Mouse (Mus musculus) liver, embryonic 16.5 days (tissue): ENCODE results near the gene Aldh3a1. TPM values are rescaled to one million over a fixed set of nuclear protein-coding genes. Genes with fewer than 3 reads are reported as not detected.
A peak's percentile ranks its signal among the peaks of the same experiment; 100 is the strongest.

Experiments used
- ATAC-seq: fragments of 200-750 bp; cut with Nextera tagmentation; 2 replicates; pipeline ENCODE4 v1.8.0; 2017; ENCODE audit warnings: low read depth, mild to moderate bottlenecking, moderate number of reproducible peaks, moderate library complexity
- H3K27ac ChIP-seq: fragments of 300-500 bp; sonication (generic); 2 replicates; pipeline ENCODE4 v1.5.1; 2014; ENCODE audit warnings: mild to moderate bottlenecking, low read length
- H3K27me3 ChIP-seq: fragments of 300-500 bp; sonication (generic); 2 replicates; pipeline ENCODE4 v1.6.1; 2014; ENCODE audit warnings: low read depth, low read length, mixed read lengths; ENCODE audit not compliant: control insufficient read depth, insufficient read depth
- H3K36me3 ChIP-seq: fragments of 300-500 bp; sonication (generic); 2 replicates; pipeline ENCODE4 v1.6.1; 2014; ENCODE audit warnings: mild to moderate bottlenecking; ENCODE audit not compliant: control insufficient read depth, insufficient read depth
- H3K4me1 ChIP-seq: fragments of 300-500 bp; sonication (generic); 2 replicates; pipeline ENCODE4 v1.6.1; 2014; ENCODE audit warnings: low read depth, low read length, mixed read lengths; ENCODE audit not compliant: control insufficient read depth
- H3K4me2 ChIP-seq: fragments of 300-500 bp; sonication (generic); 2 replicates; pipeline ENCODE4 v1.6.1; 2014; ENCODE audit warnings: low read depth, low read length, mixed read lengths
- H3K4me3 ChIP-seq: fragments of 300-500 bp; sonication (generic); 2 replicates; pipeline ENCODE4 v1.5.1; 2014; ENCODE audit warnings: low read depth, mild to moderate bottlenecking, low read length
- H3K9ac ChIP-seq: fragments of 300-500 bp; sonication (generic); 2 replicates; pipeline ENCODE4 v1.6.1; 2014; ENCODE audit warnings: low read depth, low read length
- H3K9me3 ChIP-seq: fragments of 300-500 bp; sonication (generic); replicated peaks from 2 replicates; pipeline ENCODE4 v1.6.1; 2016; ENCODE audit warnings: low read length; ENCODE audit not compliant: control insufficient read depth
- WGBS: fragments of 180-500 bp; shearing (Covaris S2); extraction: QIAGEN DNeasy Blood & Tissue Kit; methylation state at CpG from one replicate; pipeline ENCODE4 v1.1.7; 2014; ENCODE audit not compliant: insufficient replicate concordance; 5-methylcytosine and 5-hydroxymethylcytosine counted together
- polyA plus RNA-seq: library from polyadenylated mRNA; unstranded; fragments of >200 nt; fragmentation: Nextera tagmentation; extraction: Ambion mirVana; gene quantifications from 2 replicates; pipeline ENCODE4 v1.2.1, GENCODE M21; 2015

Gene Aldh3a1
- polyA plus RNA-seq, 1 experiment from 2014 or later, result 0.05 TPM

DNA sequence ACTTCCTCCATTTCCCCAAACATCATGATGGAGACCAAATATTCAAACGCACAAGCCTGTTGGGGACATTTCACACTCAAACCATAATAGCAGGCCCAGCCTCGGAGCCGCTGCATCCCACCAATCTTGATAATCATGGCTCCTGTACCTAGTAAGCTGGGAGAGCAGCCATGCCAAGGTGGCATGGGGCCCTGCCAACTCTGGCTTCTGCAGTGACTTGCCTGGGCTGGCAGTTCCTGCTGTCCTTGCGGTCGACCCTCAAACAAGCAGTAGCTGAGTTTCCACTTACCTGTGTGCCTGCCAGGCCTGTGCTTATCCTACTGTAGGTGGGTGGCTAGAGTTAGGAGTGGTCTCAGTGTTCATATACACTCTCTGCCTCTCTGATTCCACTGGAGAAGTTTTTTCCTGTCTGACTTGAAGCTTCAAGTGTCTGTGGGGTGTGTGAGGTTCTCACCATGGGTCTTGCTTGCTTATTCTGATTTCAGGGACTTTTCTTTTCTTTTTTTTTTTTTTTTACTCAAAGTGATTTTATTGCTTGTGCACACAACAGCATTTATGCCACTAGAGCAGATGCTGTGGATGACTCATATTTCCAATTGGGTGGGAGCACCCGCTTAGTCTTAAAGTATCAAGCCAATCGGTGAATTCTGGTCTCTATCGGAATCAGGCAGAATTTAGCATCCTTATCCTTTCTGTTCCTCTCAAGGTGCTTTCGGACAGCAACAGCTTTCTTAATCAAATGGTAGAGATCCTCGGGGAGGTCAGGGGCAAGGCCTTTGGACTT lies 2.0 kb upstream of the Aldh3a1 start:
- H3K9me3 ChIP-seq, result no peaks in the 10 kb centered on the region
- H3K4me2 ChIP-seq, result no peak overlapping the region
- no peak overlapping the region for H3K4me3 ChIP-seq
- 74% methylated on average over 9 of the region's 10 CpGs for WGBS
- H3K27ac ChIP-seq, result no peak overlapping the region
- no peak overlapping the region for H3K9ac ChIP-seq
- no peaks in the 10 kb centered on the region for H3K4me1 ChIP-seq
- no peak for ATAC-seq
- no peaks in the 10 kb centered on the region for H3K36me3 ChIP-seq
- no peaks in the 10 kb centered on the region for H3K27me3 ChIP-seq

DNA sequence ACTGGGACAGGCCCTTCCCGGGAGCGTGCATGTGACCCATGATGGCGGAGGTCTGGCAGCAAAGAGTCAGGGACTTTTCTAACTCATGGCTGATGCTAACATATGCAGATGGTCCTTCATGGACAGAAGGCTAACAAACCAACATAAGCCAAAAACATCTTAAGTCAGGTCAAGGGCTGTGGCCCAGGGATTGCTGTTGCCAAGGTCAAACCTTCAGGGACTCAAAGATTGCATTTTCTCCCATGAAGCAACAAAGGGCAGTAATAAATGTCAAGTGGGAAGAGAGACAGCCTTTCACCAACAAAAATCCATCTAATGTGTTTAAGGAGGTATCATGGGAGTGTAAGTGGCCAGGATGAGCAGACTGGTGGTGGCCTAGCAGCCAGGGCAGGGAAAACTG lies 1.2 kb upstream of the Aldh3a1 start:
- Histone ChIP-seq H3K4me2 (no peak overlapping the region), H3K9me3 (no peaks in the 10 kb centered on the region), H3K4me3 (no peak overlapping the region), H3K36me3 (no peaks in the 10 kb centered on the region), H3K27me3 (no peaks in the 10 kb centered on the region), H3K9ac (no peak overlapping the region), H3K4me1 (no peaks in the 10 kb centered on the region), H3K27ac (no peak overlapping the region)
- 85% methylated on average over 3 of the region's 3 CpGs for WGBS
- ATAC-seq, result no peak

DNA sequence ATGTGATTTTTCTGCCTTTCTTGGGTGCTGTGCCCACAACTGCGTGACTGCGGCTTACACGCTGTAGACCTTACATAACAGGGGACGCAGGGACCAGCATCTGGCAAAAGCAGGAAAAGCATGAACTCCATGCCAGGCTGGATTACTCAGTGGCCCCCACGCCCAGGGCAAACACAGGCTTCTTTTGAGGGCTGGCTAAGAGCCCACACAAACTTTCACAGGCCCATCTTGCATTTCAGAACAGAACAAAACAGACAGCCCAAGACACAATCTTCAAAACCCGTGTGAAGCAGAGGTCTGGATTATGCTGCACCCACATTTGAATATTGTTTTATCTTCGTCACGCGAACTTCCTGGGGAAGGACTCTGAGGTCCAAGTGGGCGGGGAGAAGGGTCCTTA lies 979 bp downstream of the Aldh3a1 start:
- ATAC-seq, result no peak
- H3K36me3 ChIP-seq, result no peaks in the 10 kb centered on the region
- H3K4me2 ChIP-seq, result no peak overlapping the region
- H3K9me3 ChIP-seq, result no peaks in the 10 kb centered on the region
- H3K9ac ChIP-seq, result no peak overlapping the region
- H3K27ac ChIP-seq, result no peak overlapping the region
- peaks cover 7% of the 10 kb centered on the region for H3K27me3 ChIP-seq
- no peaks in the 10 kb centered on the region for H3K4me1 ChIP-seq
- H3K4me3 ChIP-seq, result no peak overlapping the region
- WGBS, result 43% methylated on average over 10 of the region's 10 CpGs

DNA sequence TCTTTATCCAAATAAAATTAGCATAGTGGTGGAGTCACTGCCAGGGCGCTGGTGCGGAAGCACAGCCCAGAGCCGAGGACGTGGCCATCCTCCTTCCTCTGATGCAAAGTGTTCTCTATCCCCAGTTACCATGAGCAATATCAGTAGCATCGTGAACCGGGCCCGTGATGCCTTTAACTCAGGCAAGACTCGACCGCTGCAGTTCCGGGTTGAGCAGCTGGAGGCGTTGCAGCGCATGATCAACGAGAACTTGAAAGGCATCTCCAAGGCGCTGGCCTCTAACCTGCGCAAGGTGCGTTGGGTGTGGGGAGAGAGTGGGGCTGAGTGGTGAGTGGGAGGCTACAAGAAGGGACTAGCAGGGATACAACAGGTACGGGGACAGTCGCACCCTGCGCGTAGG lies 4.8 kb downstream of the Aldh3a1 start:
- Histone ChIP-seq H3K27me3 (peaks cover 7% of the 10 kb centered on the region), H3K27ac (no peak overlapping the region), H3K36me3 (no peaks in the 10 kb centered on the region), H3K9ac (no peak overlapping the region), H3K4me1 (no peaks in the 10 kb centered on the region), H3K9me3 (no peaks in the 10 kb centered on the region), H3K4me3 (no peak overlapping the region), H3K4me2 (no peak overlapping the region)
- no peak for ATAC-seq
- WGBS, result 35% methylated on average over 20 of the region's 20 CpGs

DNA sequence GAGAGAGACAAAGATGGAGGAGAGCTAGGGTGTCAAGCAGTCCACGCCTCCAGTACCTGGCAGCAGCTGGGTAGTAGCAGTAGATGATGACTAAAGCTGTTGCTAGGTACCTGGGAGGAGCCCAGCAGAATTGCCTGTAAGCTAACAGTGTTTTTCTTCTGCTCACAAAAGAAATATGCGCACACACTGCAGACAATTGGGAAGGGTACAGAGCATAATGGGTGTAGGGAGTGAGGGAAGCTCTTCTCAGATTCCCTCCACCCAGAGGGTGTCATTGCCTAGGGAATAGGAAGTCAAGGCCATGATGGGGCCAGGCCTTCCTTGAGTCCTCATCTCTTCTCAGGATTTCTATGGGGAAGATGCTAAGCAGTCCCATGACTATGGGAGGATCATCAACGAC lies 8.6 kb downstream of the Aldh3a1 start:
- H3K27ac ChIP-seq, result no peak overlapping the region
- H3K4me2 ChIP-seq, result no peak overlapping the region
- H3K9ac ChIP-seq, result no peak overlapping the region
- no peaks in the 10 kb centered on the region for H3K9me3 ChIP-seq
- H3K36me3 ChIP-seq, result no peaks in the 10 kb centered on the region
- 71% methylated on average over 3 of the region's 3 CpGs for WGBS
- no peak overlapping the region for H3K4me3 ChIP-seq
- no peaks in the 10 kb centered on the region for H3K4me1 ChIP-seq
- ATAC-seq, result no peak
- peaks cover 7% of the 10 kb centered on the region for H3K27me3 ChIP-seq

DNA sequence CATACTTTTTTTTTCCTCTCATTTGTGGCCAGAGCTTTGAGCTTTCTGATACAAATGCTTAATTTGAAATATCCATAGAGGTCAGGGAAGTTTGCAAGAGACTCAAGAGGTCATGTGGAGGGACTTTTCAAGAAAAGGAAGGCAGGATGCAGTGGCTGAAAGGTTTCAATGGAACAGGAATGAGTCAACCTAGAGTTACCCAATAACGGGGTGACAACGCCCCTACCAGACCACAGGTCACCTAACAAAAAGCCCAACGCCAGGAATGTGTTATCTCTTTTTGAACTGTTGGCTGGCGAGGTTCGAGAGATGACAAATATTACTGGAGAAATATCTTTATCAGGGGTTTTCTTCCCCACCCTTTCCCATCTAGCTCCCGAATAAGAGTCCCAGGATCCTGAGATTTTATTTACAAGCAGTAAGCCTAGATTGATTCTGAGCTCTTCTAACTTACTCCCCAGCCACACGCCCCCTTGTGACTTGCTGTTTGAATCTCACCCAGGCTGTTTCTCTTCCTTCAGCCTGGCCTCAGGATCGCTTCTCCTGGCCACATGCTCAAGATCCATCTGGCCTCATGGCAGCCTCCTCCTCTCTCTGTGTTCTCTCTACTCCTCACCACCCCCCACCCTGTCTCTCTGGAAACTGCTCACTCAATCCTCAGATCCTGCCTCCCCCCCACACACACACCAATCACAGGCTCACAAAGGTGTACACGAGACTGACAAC lies 13.0 kb downstream of the Aldh3a1 start:
- Histone ChIP-seq H3K9ac (no peak overlapping the region), H3K27ac (no peak overlapping the region), H3K4me2 (no peak overlapping the region), H3K4me3 (no peak overlapping the region), H3K4me1 (no peaks in the 10 kb centered on the region; the same call in 1 of the 2 replicates), H3K27me3 (no peaks in the 10 kb centered on the region), H3K9me3 (no peaks in the 10 kb centered on the region), H3K36me3 (no peaks in the 10 kb centered on the region)
- ATAC-seq, result no peak
- 30% methylated on average over 9 of the region's 9 CpGs for WGBS

DNA sequence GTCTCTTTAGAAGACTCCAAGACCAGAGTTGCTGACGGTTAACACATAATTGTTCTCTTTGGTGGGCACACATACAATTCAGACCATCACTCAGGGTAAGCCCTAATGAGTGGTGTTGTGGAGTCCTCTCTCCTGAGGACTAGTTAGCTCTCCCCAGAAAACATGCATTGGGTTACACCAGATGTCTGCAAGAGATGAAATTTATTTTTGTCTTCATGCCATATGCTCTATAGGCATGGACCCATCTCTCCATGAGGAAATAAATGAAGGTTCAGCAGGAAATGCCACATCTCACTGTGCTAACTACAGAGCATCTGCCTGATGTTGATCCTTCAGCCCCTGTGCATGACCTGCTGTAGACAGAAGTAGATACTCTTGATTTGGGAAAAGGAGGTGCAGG lies 14.7 kb downstream of the Aldh3a1 start:
- Histone ChIP-seq H3K4me1 (no peaks in the 10 kb centered on the region; the same call in 1 of the 2 replicates), H3K27ac (no peak overlapping the region), H3K4me2 (no peak overlapping the region), H3K36me3 (no peaks in the 10 kb centered on the region), H3K4me3 (no peak overlapping the region), H3K9ac (no peak overlapping the region), H3K27me3 (no peaks in the 10 kb centered on the region), H3K9me3 (no peaks in the 10 kb centered on the region)
- ATAC-seq, result no peak
- WGBS, result 71% methylated on average over 1 of the region's 1 CpGs

DNA sequence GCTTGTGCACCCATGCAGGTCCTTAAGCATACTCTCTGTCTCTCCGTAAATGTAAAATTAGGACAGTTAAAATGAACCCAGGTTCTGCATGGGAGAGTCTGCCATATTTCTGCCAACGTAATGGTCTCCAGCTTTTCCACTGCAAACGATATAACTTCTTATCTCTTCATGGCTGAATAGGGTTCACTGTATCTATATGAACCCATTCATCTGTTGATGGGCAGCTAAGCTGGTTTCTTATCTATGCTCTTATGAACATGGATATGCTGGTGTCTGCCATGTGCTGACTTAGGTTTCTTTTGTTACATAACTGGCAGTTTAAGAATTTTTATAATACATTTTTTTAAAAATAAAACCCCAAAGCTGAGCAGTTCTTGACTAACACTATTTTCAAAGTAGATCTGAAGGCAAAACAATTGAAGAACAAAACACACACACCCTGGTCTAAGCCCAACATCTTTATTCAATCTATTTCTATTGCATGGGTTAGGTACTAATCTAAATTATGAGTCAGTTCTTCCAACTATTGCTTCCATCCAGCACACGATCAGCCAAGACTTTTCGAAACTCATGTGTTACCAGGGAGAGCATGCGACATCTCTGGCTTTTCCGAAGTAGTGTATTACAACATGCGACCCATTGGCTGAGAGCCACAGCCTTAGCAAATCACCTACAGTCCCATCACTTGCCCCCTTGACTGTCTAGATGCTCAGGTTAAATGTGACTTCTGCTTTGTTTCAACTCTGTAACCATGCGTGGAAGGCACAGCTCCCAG lies 15.8 kb downstream of the Aldh3a1 start:
- no peak overlapping the region for H3K4me2 ChIP-seq
- no peaks in the 10 kb centered on the region; the same call in 1 of the 2 replicates for H3K4me1 ChIP-seq
- H3K9me3 ChIP-seq, result no peaks in the 10 kb centered on the region
- H3K27ac ChIP-seq, result no peak overlapping the region
- no peaks in the 10 kb centered on the region for H3K36me3 ChIP-seq
- H3K4me3 ChIP-seq, result no peak overlapping the region
- WGBS, result 62% methylated on average over 9 of the region's 9 CpGs
- H3K27me3 ChIP-seq, result no peaks in the 10 kb centered on the region
- no peak overlapping the region for H3K9ac ChIP-seq
- peak; percentile 69 for ATAC-seq
